Mouse (Mus musculus) gastrocnemius, adult 2 months (tissue): ENCODE measurements around the gene Tff2. TPM values are rescaled to one million over a fixed set of nuclear protein-coding genes. Genes with fewer than 3 reads are reported as not detected.

Experiments
- DNase-seq: peaks from one replicate; pipeline ENCODE4 v3.0.0; 2022
- H3K27ac ChIP-seq: fragments of 200-600 bp; 2 replicates; pipeline ENCODE4 v1.8.1; 2022; ENCODE audit warnings: mild to moderate bottlenecking
- H3K4me3 ChIP-seq: fragments of 200-600 bp; 2 replicates; pipeline ENCODE4 v1.8.1; 2022; ENCODE audit warnings: mild to moderate bottlenecking, moderate library complexity
- CTCF ChIP-seq: fragments of 200-600 bp; IDR thresholded peaks from 2 replicates; pipeline ENCODE4 v1.8.1; 2022; ENCODE audit warnings: antibody characterized with exemption, mild to moderate bottlenecking, moderate library complexity
- intact Hi-C: fragments of 180-260 bp; cut with DNase I; formaldehyde crosslinking; loops from one replicate; pipeline ENCODE4 v1.15.1; 2025
- total RNA-seq, 2 experiments: library from RNA; stranded (reverse); gene quantifications; 2 replicates each; pipeline ENCODE4 v1.2.3; 2021

The Tff2 gene
- total RNA-seq, 2 experiments from 2014 or later, result not detected

- TF ChIP-seq CTCF, result no peak
- intact Hi-C loops, result no loop called here
- no peak overlapping the region for H3K4me3 ChIP-seq
- no peak for DNase-seq
- H3K27ac ChIP-seq, result no peak overlapping the region
These were observed 48.5 kb downstream of the Tff2 start for GRCm38 (mm10) chr17:31095570-31095969.

GRCm38 (mm10) chr17:31094781-31095180 is 49.3 kb downstream of the Tff2 start:
- no peak for TF ChIP-seq CTCF
- intact Hi-C loops, result no loop called here
- DNase-seq, result no peak
- Histone ChIP-seq H3K4me3 (no peak overlapping the region), H3K27ac (no peak overlapping the region)

Other genes starting within 250 kb of the Tff2 start
- gene Glp1r, start 242.5 kb downstream of the Tff2 start, total RNA-seq, result not detected
- gene Umodl1, start 189.6 kb downstream of the Tff2 start, total RNA-seq, result not detected
- 1 to 10 TPM in 1 of 2 experiments, under 1 TPM in 1; 0.89 to 2.5 TPM for gene Abcg1, start 86.6 kb downstream of the Tff2 start, total RNA-seq
- gene Tff3, start 14.6 kb downstream of the Tff2 start, total RNA-seq, result not detected
- not detected for gene Tff1, start 21.0 kb upstream of the Tff2 start, total RNA-seq
- gene Tmprss3, start 54.7 kb upstream of the Tff2 start, total RNA-seq, result not detected
- gene Ubash3a, start 63.6 kb upstream of the Tff2 start, total RNA-seq, result not detected
- 10 to 100 TPM in 1 of 2 experiments, 1 to 10 TPM in 1; 4.7 to 17.5 TPM for gene Rsph1, start 133.1 kb upstream of the Tff2 start, total RNA-seq
- 1 to 10 TPM; 3.0 to 4.2 TPM for gene Slc37a1, start 142.5 kb upstream of the Tff2 start, total RNA-seq
- gene Pde9a, start 241.9 kb upstream of the Tff2 start, total RNA-seq, result 1 to 10 TPM; 1.8 to 3.3 TPM